In the genomic region with DNA sequence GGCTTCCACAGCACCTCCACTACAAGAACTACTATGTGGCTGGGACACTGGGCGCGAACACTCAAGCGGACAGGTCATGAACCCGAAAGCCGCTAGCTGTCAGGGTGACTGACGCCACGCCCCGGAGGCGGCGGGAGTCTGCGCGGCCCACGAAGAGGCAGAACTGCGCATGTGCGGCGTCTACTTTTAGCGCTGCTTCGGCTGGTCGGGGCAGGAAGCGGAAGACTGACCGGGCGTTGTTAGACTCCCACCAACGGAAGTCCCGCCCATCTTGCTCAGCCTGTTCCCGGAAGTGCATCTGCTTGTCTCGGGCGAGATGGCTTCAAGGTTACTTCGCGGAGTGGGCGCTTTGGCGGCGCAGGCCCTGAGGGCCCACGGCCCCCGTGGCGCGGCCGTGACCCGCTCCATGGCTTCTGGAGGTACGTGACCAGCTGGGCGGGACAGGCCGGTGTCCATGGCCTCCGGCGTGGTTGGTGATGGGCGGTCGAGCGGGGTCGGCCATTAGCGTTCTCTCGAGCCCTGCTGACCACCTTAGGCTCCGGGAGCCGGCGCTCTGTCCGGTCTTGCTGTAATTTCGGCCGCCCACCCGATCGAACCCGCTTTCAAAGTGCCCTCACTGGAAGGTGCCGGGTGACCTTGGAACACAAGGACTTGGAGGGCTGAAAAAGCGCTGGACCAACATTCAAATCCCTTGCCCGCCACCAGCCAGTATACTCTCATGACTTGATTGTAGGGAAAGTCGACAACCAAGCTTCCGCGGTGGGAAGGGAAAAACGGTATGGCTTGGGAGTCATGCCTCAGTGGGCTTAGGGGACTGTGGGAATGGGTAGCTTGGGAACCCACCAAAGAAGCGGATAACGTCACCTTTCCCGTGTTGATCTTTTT, we compare ENCODE assay signal across 8 mouse cellular contexts. TPM values are rescaled to one million over a fixed set of nuclear protein-coding genes. Genes with fewer than 3 reads are reported as not detected.
DNase-seq lines count a peak whose midpoint lies in the region; ATAC-seq and TF ChIP-seq lines count a peak whose summit lies in the region.

Gene Cox5b (plus strand): TSS at position 179 of the 885 bp plus-strand sequence.

- H3K27me3 ChIP-seq in embryonic facial prominence, embryonic 13.5 days: no peaks in the 10 kb centered on the region
- H3K27me3 ChIP-seq in kidney, adult 2 months (replicated peaks; ENCODE audit: control insufficient read depth, insufficient read depth, low read length): no peaks in the 10 kb centered on the region
- no peaks in the 10 kb centered on the region for H3K27me3 ChIP-seq in limb, embryonic 12.5 days
- no peaks in the 10 kb centered on the region for H3K27me3 ChIP-seq in midbrain, embryonic 15.5 days (replicated peaks)
- no peaks in the 10 kb centered on the region for H3K27me3 ChIP-seq in spleen, adult 2 months (ENCODE audit: control insufficient read depth, insufficient read depth, low read length)

- peak; percentile 59 for TF ChIP-seq POLR2A in kidney, adult 2 months (IDR thresholded peaks at IDR 0.05; ENCODE audit: low read depth, low read length)
- TF ChIP-seq POLR2A in spleen, adult 2 months (IDR thresholded peaks at IDR 0.05; ENCODE audit: low read depth, low read length): 0 out of 2 replicates have a peak, but pooled peaks have one; percentile 25

- WGBS in embryonic facial prominence, embryonic 13.5 days: 1% methylated on average over 68 of the region's 68 CpGs
- under 1% methylated on average over 68 of the region's 68 CpGs for WGBS in kidney, adult 2 months
- 1% methylated on average over 68 of the region's 68 CpGs for WGBS in limb, embryonic 12.5 days
- under 1% methylated on average over 68 of the region's 68 CpGs for WGBS in midbrain, embryonic 15.5 days
- under 1% methylated on average over 68 of the region's 68 CpGs for WGBS in spleen, adult 2 months

- peak within 1 kb of the TSS; percentile 89 for H3K4me2 ChIP-seq in embryonic facial prominence, embryonic 13.5 days
- H3K4me2 ChIP-seq in limb, embryonic 12.5 days: peak within 1 kb of the TSS; percentile 89
- H3K4me2 ChIP-seq in midbrain, embryonic 15.5 days: peak within 1 kb of the TSS; percentile 90

- H3K27ac ChIP-seq in embryonic facial prominence, embryonic 13.5 days: no peak within 1 kb of the TSS; the same call in 1 of the 2 replicates
- H3K27ac ChIP-seq in kidney, adult 2 months (ENCODE audit: insufficient read depth, low read depth, low read length): peak within 1 kb of the TSS; percentile 92
- H3K27ac ChIP-seq in limb, embryonic 12.5 days: peak within 1 kb of the TSS; percentile 25; the same call in 1 of the 2 replicates
- peak within 1 kb of the TSS; percentile 62 for H3K27ac ChIP-seq in midbrain, embryonic 15.5 days
- peak within 1 kb of the TSS; percentile 74 for H3K27ac ChIP-seq in spleen, adult 2 months (ENCODE audit: insufficient read depth, low read length)

- no peaks in the 10 kb centered on the region for H3K9me3 ChIP-seq in embryonic facial prominence, embryonic 13.5 days
- H3K9me3 ChIP-seq in limb, embryonic 12.5 days: no peaks in the 10 kb centered on the region
- H3K9me3 ChIP-seq in midbrain, embryonic 15.5 days: no peaks in the 10 kb centered on the region

- TF ChIP-seq CTCF in kidney, adult 2 months (conservative IDR thresholded peaks at IDR 0.05; ENCODE audit: insufficient read depth, insufficient read length, low read depth, low read length): no peak
- TF ChIP-seq CTCF in spleen, adult 2 months (IDR thresholded peaks at IDR 0.05; ENCODE audit: extremely low read depth, insufficient read depth, insufficient read length, insufficient replicate concordance): no peak

- peak; percentile 93 for ATAC-seq in embryonic facial prominence, embryonic 13.5 days (ENCODE audit: insufficient number of reproducible peaks, insufficient read depth, low FRiP score, low TSS enrichment, low read depth)
- ATAC-seq in limb, embryonic 12.5 days (ENCODE audit: insufficient number of reproducible peaks, insufficient read depth, low FRiP score, low TSS enrichment, low read depth): peak; percentile 89
- ATAC-seq in midbrain, embryonic 15.5 days (replicated peaks): peak; percentile 96

- H3K4me1 ChIP-seq in embryonic facial prominence, embryonic 13.5 days: peaks cover 14% of the 10 kb centered on the region
- H3K4me1 ChIP-seq in kidney, adult 2 months (ENCODE audit: control insufficient read depth, insufficient read depth, low read length): peaks cover 3% of the 10 kb centered on the region; the same call in 1 of the 2 replicates
- H3K4me1 ChIP-seq in limb, embryonic 12.5 days (replicated peaks): peaks cover 12% of the 10 kb centered on the region
- peaks cover 16% of the 10 kb centered on the region for H3K4me1 ChIP-seq in midbrain, embryonic 15.5 days
- peaks cover 9% of the 10 kb centered on the region; the same call in 1 of the 2 replicates for H3K4me1 ChIP-seq in spleen, adult 2 months (ENCODE audit: control insufficient read depth, insufficient read depth, insufficient read length)

- peak within 1 kb of the TSS; percentile 80 for H3K4me3 ChIP-seq in embryonic facial prominence, embryonic 13.5 days
- H3K4me3 ChIP-seq in kidney, adult 2 months (ENCODE audit: insufficient read depth, low read depth, low read length): peak within 1 kb of the TSS; percentile 88
- peak within 1 kb of the TSS; percentile 87 for H3K4me3 ChIP-seq in limb, embryonic 12.5 days (replicated peaks)
- H3K4me3 ChIP-seq in midbrain, embryonic 15.5 days: peak within 1 kb of the TSS; percentile 91
- H3K4me3 ChIP-seq in spleen, adult 2 months (ENCODE audit: extremely low read depth, insufficient read depth, insufficient read length): peak within 1 kb of the TSS; percentile 66

- peak within 1 kb of the TSS; percentile 90 for H3K9ac ChIP-seq in embryonic facial prominence, embryonic 13.5 days
- peak within 1 kb of the TSS; percentile 80 for H3K9ac ChIP-seq in limb, embryonic 12.5 days (replicated peaks)
- peak within 1 kb of the TSS; percentile 65 for H3K9ac ChIP-seq in midbrain, embryonic 15.5 days

- peak; percentile 99 for DNase-seq in 3134 (ENCODE audit: extremely low read depth, insufficient read length, low spot score)
- DNase-seq in adrenal gland, postnatal 36 days: peak; percentile 97 to 98
- DNase-seq in heart, adult 18-20 months: peak; percentile 97 to 99
- DNase-seq in kidney, adult 2 months: peak; percentile 99
- peak; percentile 97 for DNase-seq in spleen, adult 2 months (ENCODE audit: low read depth in 1 of 2, low spot score in 2 of 2)

- H3K36me3 ChIP-seq in embryonic facial prominence, embryonic 13.5 days: peaks cover 23% of the 10 kb centered on the region
- H3K36me3 ChIP-seq in kidney, adult 2 months (ENCODE audit: control insufficient read depth, insufficient read depth, low read length): no peaks in the 10 kb centered on the region
- H3K36me3 ChIP-seq in limb, embryonic 12.5 days: peaks cover 24% of the 10 kb centered on the region
- H3K36me3 ChIP-seq in midbrain, embryonic 15.5 days (replicated peaks): peaks cover 13% of the 10 kb centered on the region; the same call in 1 of the 2 replicates
- peaks cover 3% of the 10 kb centered on the region; the same call in 1 of the 2 replicates for H3K36me3 ChIP-seq in spleen, adult 2 months (ENCODE audit: control insufficient read depth, insufficient read depth, low read length)

RNA-seq across cellular contexts. Expression of gene Cox5b, which starts in this region (rescaled TPM):
- 100 to 1,000 TPM; 841 to 851 TPM for total RNA-seq in adrenal gland, postnatal 36 days (2021)
- polyA plus RNA-seq in embryonic facial prominence, embryonic 13.5 days (2015; fragmentation: Nextera tagmentation; extraction: Ambion mirVana): 510 and 517 TPM in 2 replicates
- 1,000 to 10,000 TPM; 2,045 to 2,202 TPM for total RNA-seq in heart, adult 18-20 months (2021)
- 1,291 and 1,565 TPM in 2 replicates for polyA plus RNA-seq in kidney, adult 2 months (2012; rRNA removed)
- 454 and 462 TPM in 2 replicates for polyA plus RNA-seq in limb, embryonic 12.5 days (2016; fragmentation: Nextera tagmentation; extraction: Ambion mirVana)
- polyA plus RNA-seq in midbrain, embryonic 15.5 days (2015; fragmentation: Nextera tagmentation; extraction: Ambion mirVana): 612 and 618 TPM in 2 replicates
- polyA plus RNA-seq in spleen, adult 2 months (2012; rRNA removed): 160 and 241 TPM in 2 replicates
